23 mouse cellular contexts compared by ENCODE assay signal in genomic region chr10:104367219-104367618, GRCm38 (mm10).
"Had no signal": no experiment of that assay in that cellular context is flagged by ENCODE, and none has a peak within 500 bp of the region (broad histone marks: within the 10 kb centered on the region; RNA-seq: fewer than 3 reads in every experiment).

No protein-coding gene starts in this region.

- H3K9me3 ChIP-seq: limb, embryonic 10.5 days; limb, embryonic 13.5 days; liver, embryonic 12.5 days; liver, embryonic 15.5 days; lung, embryonic 15.5 days; megakaryocyte, embryonic 14.5 days; midbrain, embryonic 10.5 days; midbrain, embryonic 13.5 days; neural tube, embryonic 13.5 days had no signal

- H3K9ac ChIP-seq: limb, embryonic 13.5 days; liver, embryonic 12.5 days; liver, embryonic 15.5 days; lung, embryonic 15.5 days; midbrain, embryonic 13.5 days; neural tube, embryonic 13.5 days had no signal

- H3K4me3 ChIP-seq: limb, embryonic 10.5 days; limb, embryonic 13.5 days; liver, embryonic 12.5 days; liver, embryonic 15.5 days; lung, embryonic 15.5 days; megakaryocyte, embryonic 14.5 days; midbrain, embryonic 10.5 days; midbrain, embryonic 13.5 days; myocyte; neural tube, embryonic 13.5 days had no signal

- H3K4me2 ChIP-seq: limb, embryonic 13.5 days; liver, embryonic 12.5 days; liver, embryonic 15.5 days; lung, embryonic 15.5 days; midbrain, embryonic 13.5 days; neural tube, embryonic 13.5 days had no signal

- DNase-seq: kidney, adult 18-20 months; kidney, postnatal 25 days; layer of hippocampus, adult 9-11 months; liver; lung, adult 18-20 months; lung, postnatal 10 days; lung, postnatal 36 days; retina, postnatal 1 day; right cerebral cortex, postnatal 25 days; thymus, adult 18-20 months; thymus, postnatal 36 days had no signal

- H3K27me3 ChIP-seq: limb, embryonic 13.5 days; liver, embryonic 12.5 days; liver, embryonic 15.5 days; lung, embryonic 15.5 days; megakaryocyte, embryonic 14.5 days; midbrain, embryonic 13.5 days; neural tube, embryonic 13.5 days had no signal

- H3K4me1 ChIP-seq: limb, embryonic 10.5 days; limb, embryonic 13.5 days; liver, embryonic 12.5 days; liver, embryonic 15.5 days; lung, embryonic 15.5 days; megakaryocyte, embryonic 14.5 days; midbrain, embryonic 10.5 days; midbrain, embryonic 13.5 days; neural tube, embryonic 13.5 days had no signal

- ATAC-seq: liver, embryonic 12.5 days; midbrain, embryonic 13.5 days; midbrain, embryonic 16.5 days had no signal

- H3K27ac ChIP-seq: kidney, postnatal 0 days; limb, embryonic 10.5 days; limb, embryonic 13.5 days; liver, embryonic 12.5 days; liver, embryonic 15.5 days; lung, embryonic 15.5 days; midbrain, embryonic 10.5 days; midbrain, embryonic 13.5 days; neural tube, embryonic 13.5 days had no signal

- H3K36me3 ChIP-seq: limb, embryonic 10.5 days; limb, embryonic 13.5 days; liver, embryonic 12.5 days; liver, embryonic 15.5 days; lung, embryonic 15.5 days; midbrain, embryonic 10.5 days; midbrain, embryonic 13.5 days; neural tube, embryonic 13.5 days had no signal
